ENCODE assay signal across 9 mouse cellular contexts in the genomic region with DNA sequence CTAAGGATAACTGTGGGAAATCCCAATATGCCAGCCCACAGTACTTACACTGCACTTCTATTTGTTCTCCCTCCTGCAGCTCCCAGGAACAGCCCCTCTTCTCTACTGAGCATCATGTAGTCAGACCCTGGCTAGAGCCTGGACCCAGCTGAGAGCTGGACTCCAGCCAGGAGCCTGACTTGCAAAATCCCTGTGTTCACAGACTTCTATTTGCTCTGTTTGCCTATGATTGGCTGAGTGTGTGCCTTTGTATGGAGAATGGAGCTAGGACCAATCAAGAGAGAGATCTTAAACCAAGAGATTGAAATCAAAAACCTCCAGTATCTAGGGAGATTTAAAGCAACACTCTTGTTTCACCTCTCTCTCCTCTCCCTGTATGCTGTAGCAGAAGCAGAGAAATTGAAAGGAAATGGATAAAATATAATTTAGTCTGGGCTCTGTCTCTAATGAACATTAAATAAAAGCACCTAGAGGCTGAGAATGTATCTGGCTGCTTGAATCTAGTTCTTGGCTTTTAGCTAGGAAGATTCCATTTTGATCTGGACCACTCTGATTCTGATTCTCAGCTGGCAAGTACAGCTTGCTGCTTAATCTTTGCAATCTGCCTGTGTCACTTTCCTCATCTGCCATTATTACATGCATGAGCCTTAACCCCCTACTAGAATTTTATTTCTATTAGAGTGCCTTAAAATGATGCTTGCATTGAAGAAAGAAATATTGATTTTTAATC.
DNase-seq lines count a peak whose midpoint lies in the region; ATAC-seq lines count a peak whose summit lies in the region.
"Had no signal": no experiment of that assay in that cellular context is flagged by ENCODE, and none has a peak within 500 bp of the region (broad histone marks: within the 10 kb centered on the region; RNA-seq: fewer than 3 reads in every experiment).

No protein-coding gene starts in this region.

- no peaks in the 10 kb centered on the region for H3K9me3 ChIP-seq in stomach, embryonic 14.5 days (ENCODE audit: control insufficient read depth, low read depth, low read length)

- no peaks in the 10 kb centered on the region for H3K36me3 ChIP-seq in stomach, embryonic 14.5 days (ENCODE audit: control insufficient read depth, insufficient read depth, low read length)

- no peak overlapping the region for H3K9ac ChIP-seq in stomach, embryonic 14.5 days (replicated peaks; ENCODE audit: low read depth, low read length)

- peak; percentile 69 for ATAC-seq in frontal cortex, adult (ENCODE audit: low TSS enrichment)
- peak; percentile 96 for ATAC-seq in stomach, embryonic 14.5 days (ENCODE audit: insufficient number of reproducible peaks, insufficient read depth, low FRiP score, low read depth)

- H3K4me1 ChIP-seq in stomach, embryonic 14.5 days (ENCODE audit: control insufficient read depth, insufficient read depth, low read length), result no peaks in the 10 kb centered on the region

- H3K27me3 ChIP-seq in stomach, embryonic 14.5 days (ENCODE audit: control insufficient read depth, insufficient read depth, low read length), result no peaks in the 10 kb centered on the region
- H3K27me3 ChIP-seq: CH12.LX had no signal

- H3K27ac ChIP-seq in stomach, embryonic 14.5 days (ENCODE audit: low read length), result no peak overlapping the region

- H3K4me2 ChIP-seq in stomach, embryonic 14.5 days (replicated peaks; ENCODE audit: low read depth, low read length), result no peak overlapping the region

- DNase-seq in frontal cortex, postnatal 10 days (ENCODE audit: low spot score in 2 of 2), result no peak
- peak; percentile 22 for DNase-seq in urinary bladder, postnatal 14 days (ENCODE audit: low spot score)
- no peak for DNase-seq in urinary bladder, adult 2 months (ENCODE audit: low spot score)
- DNase-seq in lung, adult 18-20 months, result peak; percentile 31 to 35
- DNase-seq in natural killer cell, adult 2 months (ENCODE audit: low spot score in 2 of 2), result no peak
- no peak for DNase-seq in thymus, postnatal 36 days

- no peak overlapping the region for H3K4me3 ChIP-seq in stomach, embryonic 14.5 days (ENCODE audit: low read depth, low read length)

Comparison
In these comparisons a context has a peak if more than half of its experiments do, and no peak if none do; other contexts are left out.
1. DNase-seq: peak in urinary bladder, postnatal 14 days (single experiment) and lung, adult 18-20 months (2 of 2); none in frontal cortex, postnatal 10 days (0 of 2), urinary bladder, adult 2 months (single experiment), natural killer cell, adult 2 months (0 of 2) and thymus, postnatal 36 days (0 of 2).